Mouse (Mus musculus): ENCODE results near the gene Olfr568. TPM values are rescaled to one million over a fixed set of nuclear protein-coding genes. Genes with fewer than 3 reads are reported as not detected.

Gene Olfr568
- not detected for total RNA-seq (2023)

GRCm38 (mm10) chr7:102876822-102877221, at the start of gene Olfr568:
Gene Olfr568 (plus strand): TSS chr7:102877122.

DNA sequence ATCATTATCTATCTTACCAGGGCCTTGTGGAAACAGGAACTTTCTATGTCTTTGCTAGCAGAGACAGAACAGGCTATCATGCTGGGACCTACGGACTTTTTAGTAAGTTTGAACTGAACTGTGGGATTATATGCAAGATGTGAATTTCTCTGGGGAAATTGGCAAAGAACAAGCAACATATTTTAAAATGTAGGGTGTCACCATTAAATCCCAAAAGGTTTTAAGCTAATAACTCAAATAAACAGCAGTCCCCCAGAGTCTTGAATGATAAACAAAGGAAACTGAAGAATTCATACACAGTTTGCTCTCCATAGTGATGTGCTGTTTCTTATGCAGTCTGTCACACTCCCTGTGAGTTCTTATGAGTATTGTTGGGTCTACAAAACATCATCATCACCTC, 18.3 kb upstream of the Olfr568 start, which contains the start of gene Olfr566:
Gene Olfr566 (minus strand): TSS at position 101 of the 400 bp plus-strand sequence.

GRCm38 (mm10) chr7:102890782-102891181, 13.9 kb downstream of the Olfr568 start, which contains the start of gene Olfr569:
Gene Olfr569 (minus strand): TSS chr7:102890882.

DNA sequence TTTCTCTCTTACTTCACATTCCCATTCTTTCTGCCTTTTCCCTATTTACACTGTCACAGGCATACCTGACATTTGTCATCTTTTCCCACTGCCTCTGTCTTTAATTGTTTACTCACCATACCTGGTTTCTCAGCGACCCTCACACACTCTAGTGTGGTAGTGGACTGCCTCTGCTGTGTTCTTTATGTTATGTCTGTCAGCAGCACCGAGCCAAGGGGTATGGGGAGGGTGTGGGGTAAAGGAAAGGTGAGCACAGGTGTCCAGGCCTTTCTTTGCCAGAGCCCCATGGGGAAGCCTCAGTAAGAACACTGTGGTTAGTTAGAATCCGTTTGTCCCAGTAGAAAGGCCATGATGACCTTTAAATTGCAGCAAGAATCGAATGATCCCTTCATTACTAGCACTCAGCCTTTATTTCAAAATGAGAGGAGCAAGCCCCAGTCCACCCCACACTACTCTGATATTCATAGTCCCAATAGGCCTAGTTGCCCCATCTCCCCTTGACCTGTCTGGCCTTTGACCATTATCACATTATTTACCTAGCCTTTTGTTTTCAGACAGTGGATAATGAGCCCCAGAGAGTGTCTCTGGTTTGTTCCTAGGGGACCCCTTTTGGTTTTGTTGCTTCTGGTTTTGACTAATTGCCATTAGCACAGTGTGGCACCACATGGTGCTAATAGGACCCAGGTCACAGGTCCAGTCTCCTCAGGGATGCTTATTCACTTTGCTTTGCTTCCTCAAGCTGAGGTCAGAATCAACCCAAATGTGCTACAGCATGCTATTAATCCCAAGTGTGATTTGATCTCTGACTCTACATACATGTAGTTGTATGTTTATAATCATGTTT, 40.3 kb downstream of the Olfr568 start, which contains the start of gene Olfr571:
Gene Olfr571 (minus strand): TSS at position 505 of the 844 bp plus-strand sequence.

GRCm38 (mm10) chr7:102924109-102924508, 47.2 kb downstream of the Olfr568 start, which contains the start of gene Olfr572:
Gene Olfr572 (plus strand): TSS chr7:102924409.

Other genes with a start within 250 kb of the Olfr568 start
- gene Olfr554, start 238.7 kb upstream of the Olfr568 start, total RNA-seq (2023) = not detected
- not detected for gene Olfr555, start 218.3 kb upstream of the Olfr568 start, total RNA-seq (2023)
- not detected for gene Olfr556, start 212.2 kb upstream of the Olfr568 start, total RNA-seq (2023)
- 1 to 10 TPM; 1.9 TPM for gene Trim68, start 189.8 kb upstream of the Olfr568 start, total RNA-seq (2023)
- gene Olfr557, start 181.2 kb upstream of the Olfr568 start, total RNA-seq (2023) = not detected
- not detected for gene Olfr558, start 174.9 kb upstream of the Olfr568 start, total RNA-seq (2023)
- not detected for gene Olfr33, start 158.1 kb upstream of the Olfr568 start, total RNA-seq (2023)
- not detected for gene Olfr559, start 149.6 kb upstream of the Olfr568 start, total RNA-seq (2023)
- not detected for gene Olfr560, start 117.8 kb upstream of the Olfr568 start, total RNA-seq (2023)
- gene Olfr78, start 117.7 kb upstream of the Olfr568 start, total RNA-seq (2023) = not detected
- gene Olfr561, start 105.9 kb upstream of the Olfr568 start, total RNA-seq (2023) = not detected
- not detected for gene Olfr564, start 73.6 kb upstream of the Olfr568 start, total RNA-seq (2023)
- gene Olfr566, start 18.4 kb upstream of the Olfr568 start, total RNA-seq (2023) = not detected
- not detected for gene Olfr569, start 13.8 kb downstream of the Olfr568 start, total RNA-seq (2023)
- not detected for gene Olfr570, start 17.5 kb downstream of the Olfr568 start, total RNA-seq (2023)
- not detected for gene Olfr571, start 40.4 kb downstream of the Olfr568 start, total RNA-seq (2023)
- gene Olfr572, start 47.3 kb downstream of the Olfr568 start, total RNA-seq (2023) = not detected
- not detected for gene Olfr573-ps1, start 65.5 kb downstream of the Olfr568 start, total RNA-seq (2023)
- not detected for gene Olfr574, start 71.3 kb downstream of the Olfr568 start, total RNA-seq (2023)
- not detected for gene Olfr575, start 81.7 kb downstream of the Olfr568 start, total RNA-seq (2023)
- not detected for gene Olfr576, start 85.5 kb downstream of the Olfr568 start, total RNA-seq (2023)
- gene Olfr577, start 98.8 kb downstream of the Olfr568 start, total RNA-seq (2023) = not detected
- gene Olfr578, start 112.2 kb downstream of the Olfr568 start, total RNA-seq (2023) = not detected
- gene Olfr582, start 160.9 kb downstream of the Olfr568 start, total RNA-seq (2023) = not detected
- gene Olfr583, start 174.2 kb downstream of the Olfr568 start, total RNA-seq (2023) = not detected
- not detected for gene Olfr584, start 204.8 kb downstream of the Olfr568 start, total RNA-seq (2023)
- not detected for gene Olfr585, start 220.6 kb downstream of the Olfr568 start, total RNA-seq (2023)
- not detected for gene Olfr586, start 248.5 kb downstream of the Olfr568 start, total RNA-seq (2023)